Mouse (Mus musculus) lung, adult 2 months (tissue): ENCODE measurements around the gene C1s1.
"Not testable (repeated sequence)": the region's sequence is repeated elsewhere in the genome, so short reads cannot be mapped to it uniquely, and the experiment has no call there.

Source experiments
- CTCF ChIP-seq: fragments of 200-500 bp; IDR thresholded peaks from 2 replicates; pipeline ENCODE4 v1.5.1; 2011; ENCODE audit warnings: mild to moderate bottlenecking, low read length, control low read depth; ENCODE audit not compliant: insufficient read depth
- POLR2A ChIP-seq: fragments of 200-500 bp; IDR thresholded peaks from 2 replicates; pipeline ENCODE4 v1.6.1; 2011; ENCODE audit warnings: low read depth, mild to moderate bottlenecking, control low read depth, low read length, borderline replicate concordance; ENCODE audit errors: extremely low read depth

GRCm38 (mm10) chr6:124561156-124561555 is 19.0 kb upstream of the C1s1 start:
- TF ChIP-seq CTCF, POLR2A: not testable (repeated sequence)
